ENCODE assay signal across 24 mouse cellular contexts in the genomic region with DNA sequence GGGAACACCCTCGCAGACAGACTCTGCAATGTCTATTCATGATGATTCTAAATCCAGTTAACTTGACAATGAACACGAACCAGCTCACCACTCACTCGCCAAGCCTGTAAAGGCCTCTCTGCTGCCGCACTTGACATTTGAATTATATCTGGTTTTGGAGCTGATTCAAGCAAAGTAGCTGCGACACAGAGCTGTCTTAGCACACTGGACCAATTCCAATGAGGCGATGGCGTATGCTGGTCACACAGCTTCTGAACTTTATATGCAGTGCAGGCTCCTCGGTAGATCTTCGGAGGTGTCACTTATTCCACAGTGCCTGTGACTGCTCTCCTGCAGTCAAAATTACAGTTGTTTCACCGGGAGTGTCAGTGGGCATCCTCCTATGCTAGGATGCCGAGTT.
"Had no signal": no experiment of that assay in that cellular context is flagged by ENCODE, and none has a peak within 500 bp of the region (broad histone marks: within the 10 kb centered on the region; RNA-seq: fewer than 3 reads in every experiment).

No protein-coding gene starts in this region.

- H3K27ac ChIP-seq: kidney, embryonic 15.5 days; left cerebral cortex, adult 2 months; limb, embryonic 12.5 days; limb, embryonic 15.5 days; liver, embryonic 14.5 days; midbrain, embryonic 10.5 days; midbrain, embryonic 13.5 days; neural tube, embryonic 12.5 days; neural tube, embryonic 15.5 days; stomach, embryonic 15.5 days had no signal

- H3K27me3 ChIP-seq: kidney, embryonic 15.5 days; limb, embryonic 12.5 days; limb, embryonic 15.5 days; megakaryocyte, embryonic 14.5 days; midbrain, embryonic 13.5 days; neural tube, embryonic 12.5 days; neural tube, embryonic 15.5 days; stomach, embryonic 15.5 days had no signal

- H3K4me1 ChIP-seq: kidney, embryonic 15.5 days; limb, embryonic 12.5 days; limb, embryonic 15.5 days; megakaryocyte, embryonic 14.5 days; midbrain, embryonic 10.5 days; midbrain, embryonic 13.5 days; neural tube, embryonic 12.5 days; neural tube, embryonic 15.5 days; stomach, embryonic 15.5 days had no signal

- DNase-seq: kidney, adult 11 months; kidney, adult 8-10 months; kidney, postnatal 10 days; kidney, postnatal 36 days; layer of hippocampus, postnatal 36 days; liver, postnatal 0 days; lung, postnatal 36 days; right cerebral cortex, adult 18-20 months; right cerebral cortex, postnatal 14 days; right cerebral cortex, postnatal 4 days; thymus, adult 18-20 months; thymus, postnatal 36 days had no signal

- H3K9me3 ChIP-seq: kidney, embryonic 15.5 days; limb, embryonic 12.5 days; limb, embryonic 15.5 days; megakaryocyte, embryonic 14.5 days; midbrain, embryonic 10.5 days; midbrain, embryonic 13.5 days; neural tube, embryonic 12.5 days; neural tube, embryonic 15.5 days; stomach, embryonic 15.5 days had no signal

- H3K4me2 ChIP-seq: kidney, embryonic 15.5 days; limb, embryonic 12.5 days; limb, embryonic 15.5 days; liver, embryonic 11.5 days; midbrain, embryonic 13.5 days; neural tube, embryonic 12.5 days; neural tube, embryonic 15.5 days; stomach, embryonic 15.5 days had no signal

- ATAC-seq: liver, postnatal 0 days; midbrain, embryonic 13.5 days had no signal

- H3K36me3 ChIP-seq: kidney, embryonic 15.5 days; limb, embryonic 12.5 days; limb, embryonic 15.5 days; midbrain, embryonic 10.5 days; midbrain, embryonic 13.5 days; neural tube, embryonic 12.5 days; neural tube, embryonic 15.5 days; stomach, embryonic 15.5 days had no signal

- H3K4me3 ChIP-seq: kidney, embryonic 15.5 days; left cerebral cortex, adult 2 months; limb, embryonic 12.5 days; limb, embryonic 15.5 days; megakaryocyte, embryonic 14.5 days; midbrain, embryonic 10.5 days; midbrain, embryonic 13.5 days; neural tube, embryonic 12.5 days; neural tube, embryonic 15.5 days; stomach, embryonic 15.5 days had no signal

- H3K9ac ChIP-seq: kidney, embryonic 15.5 days; limb, embryonic 12.5 days; limb, embryonic 15.5 days; liver, embryonic 14.5 days; liver, postnatal 0 days; midbrain, embryonic 13.5 days; neural tube, embryonic 12.5 days; neural tube, embryonic 15.5 days; stomach, embryonic 15.5 days had no signal
